Mouse (Mus musculus): ENCODE measurements around the gene Dennd4a. TPM values are rescaled to one million over a fixed set of nuclear protein-coding genes. Genes with fewer than 3 reads are reported as not detected.
A peak's percentile ranks its signal among the peaks of the same experiment; 100 is the strongest.

Dennd4a gene
- polyA plus RNA-seq, 1 experiment from 2014 or later: 7.9 TPM

DNA sequence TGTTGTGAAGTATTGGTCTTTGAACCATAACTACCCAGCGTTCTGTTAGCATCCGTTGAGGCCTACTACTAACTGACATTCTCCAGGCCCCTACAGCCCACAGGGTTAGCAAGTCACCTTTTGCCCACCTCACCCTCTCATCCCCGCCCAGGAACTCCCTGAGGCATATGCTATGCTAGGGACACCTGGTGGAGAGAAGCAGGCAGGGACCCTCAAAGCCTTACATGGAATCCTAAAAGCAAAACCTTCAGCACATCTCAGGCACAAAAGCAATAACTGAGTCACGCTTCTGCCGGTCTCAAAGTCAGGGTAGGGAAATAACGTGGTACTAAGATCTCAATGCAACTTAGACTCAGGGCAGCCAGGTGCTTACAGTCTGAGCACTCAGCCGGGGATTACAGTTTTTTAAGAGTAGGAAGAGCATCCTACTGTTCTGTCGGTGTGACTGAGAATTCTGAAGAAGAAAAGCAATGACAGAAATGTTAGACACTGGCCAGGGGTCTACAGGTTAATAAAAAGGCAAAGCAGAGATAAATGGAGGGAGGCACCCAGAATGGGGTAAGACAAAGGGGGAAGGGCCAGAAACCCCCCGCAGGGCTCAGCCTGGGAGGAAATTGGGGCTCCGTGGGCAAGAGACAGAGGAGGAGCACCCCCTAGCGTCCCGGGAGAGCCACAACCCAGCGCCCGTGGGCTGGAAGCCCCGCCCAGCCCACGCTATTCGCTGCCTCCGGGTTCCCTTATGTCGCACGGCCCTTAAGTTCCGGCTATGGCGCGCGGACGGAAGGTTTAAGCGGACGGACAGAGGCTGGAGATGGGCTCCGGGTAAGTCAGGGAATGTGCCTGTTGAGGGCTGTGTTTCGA is 149.2 kb downstream of the Dennd4a start, which contains the start of gene Ints14:
Gene Ints14, plus strand, starts transcription at position 789 of the 861 bp plus-strand sequence.
- Histone ChIP-seq H3K27me3 (ENCODE audit: low read depth, poor library complexity, severe bottlenecking) (no peaks in the 10 kb centered on the region), H3K4me3 (peak within 1 kb of the TSS; percentile 87), H3K4me1 (peaks cover 20% of the 10 kb centered on the region), H3K9me3 (replicated peaks) (no peaks in the 10 kb centered on the region), H3K36me3 (peaks cover 38% of the 10 kb centered on the region), H3K27ac (peak within 1 kb of the TSS; percentile 95)
- 4% methylated on average over 29 of the region's 29 CpGs for WGBS
- peak; percentile 97 for DNase-seq (ENCODE audit: low spot score)

DNA sequence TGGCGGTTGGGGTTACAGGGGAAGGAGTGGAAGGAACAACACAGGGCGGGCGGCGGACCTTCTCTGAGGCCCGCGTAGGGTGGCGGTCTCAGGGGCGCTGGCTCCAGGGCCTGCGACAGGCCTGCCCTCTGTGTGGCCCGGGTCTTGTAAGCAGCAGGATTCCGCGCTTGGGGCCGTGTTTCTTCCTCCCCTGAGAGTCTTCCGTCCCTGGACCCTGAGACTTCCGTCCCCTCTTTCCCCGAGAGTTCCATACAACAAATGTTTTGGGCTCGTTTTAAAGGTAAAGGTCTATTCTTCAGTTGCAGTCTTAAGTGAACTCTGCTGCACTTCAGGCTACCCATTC is 149.8 kb downstream of the Dennd4a start:
- Histone ChIP-seq H3K9me3 (replicated peaks) (no peaks in the 10 kb centered on the region), H3K27me3 (ENCODE audit: low read depth, poor library complexity, severe bottlenecking) (no peaks in the 10 kb centered on the region), H3K4me1 (peaks cover 20% of the 10 kb centered on the region), H3K36me3 (peaks cover 44% of the 10 kb centered on the region), H3K27ac (peak overlapping the region; percentile 95), H3K4me3 (peak overlapping the region; percentile 87)
- WGBS: 0% methylated on average over 15 of the region's 17 CpGs
- no peak for DNase-seq (ENCODE audit: low spot score)

Other genes with a start within 250 kb of the Dennd4a start
- 202 and 211 TPM in 2 replicates for gene Rab11a, start 73.6 kb upstream of the Dennd4a start, polyA plus RNA-seq (2016; fragmentation: Nextera tagmentation; extraction: Ambion mirVana)
- gene Slc24a1, start 140.3 kb downstream of the Dennd4a start, polyA plus RNA-seq (2016; fragmentation: Nextera tagmentation; extraction: Ambion mirVana): 0.06 TPM in 1 of 2 replicates, not detected in the other
- gene Ints14, start 149.6 kb downstream of the Dennd4a start, polyA plus RNA-seq (2016; fragmentation: Nextera tagmentation; extraction: Ambion mirVana): 74.8 and 78.4 TPM in 2 replicates
- 99.9 and 105 TPM in 2 replicates for gene Hacd3, start 210.4 kb downstream of the Dennd4a start, polyA plus RNA-seq (2016; fragmentation: Nextera tagmentation; extraction: Ambion mirVana)
- 36.7 and 43.3 TPM in 2 replicates for gene Dpp8, start 221.1 kb downstream of the Dennd4a start, polyA plus RNA-seq (2016; fragmentation: Nextera tagmentation; extraction: Ambion mirVana)